Mouse (Mus musculus) G1E (cell line): ENCODE results near the gene Nktr.

Experiments used
- CTCF ChIP-seq: IDR thresholded peaks from 2 replicates; pipeline ENCODE4 v1.5.1; 2012; ENCODE audit warnings: low read depth, low read length, inconsistent platforms, mixed read lengths
- GATA1 ChIP-seq: IDR thresholded peaks from 2 replicates; pipeline ENCODE4 v1.6.1; 2012; ENCODE audit warnings: borderline replicate concordance, low read length, inconsistent platforms, mixed read lengths
- GATA2 ChIP-seq: IDR thresholded peaks from 2 replicates; pipeline ENCODE4 v1.6.1; 2012; ENCODE audit warnings: low read depth, low read length, inconsistent platforms, borderline replicate concordance
- POLR2AphosphoS5 ChIP-seq: IDR thresholded peaks from 2 replicates; pipeline ENCODE4 v1.6.1; 2012; ENCODE audit warnings: low read depth, low read length, inconsistent platforms; ENCODE audit not compliant: insufficient replicate concordance
- TAL1 ChIP-seq: conservative IDR thresholded peaks from 2 replicates; pipeline ENCODE4 v1.6.1; 2012; ENCODE audit warnings: low read depth, low read length, inconsistent platforms, mixed read lengths

- no peak for TF ChIP-seq CTCF
- TF ChIP-seq TAL1: no peak
- no peak for TF ChIP-seq GATA1
- no peak for TF ChIP-seq GATA2
- no peak for TF ChIP-seq POLR2AphosphoS5
These were observed 14.0 kb upstream of the Nktr start, which contains the start of gene Sec22c for GRCm38 (mm10) chr9:121704646-121705625.
